Mouse (Mus musculus) adrenal gland, postnatal 14 days (tissue): ENCODE data around the gene 4921536K21Rik. TPM values are rescaled to one million over a fixed set of nuclear protein-coding genes. Genes with fewer than 3 reads are reported as not detected.

Experiments used
- DNase-seq: peaks from one replicate; pipeline ENCODE4 v3.0.0; 2021; ENCODE audit warnings: mixed read lengths
- total RNA-seq: library from RNA; stranded (reverse); gene quantifications from 2 replicates; pipeline ENCODE4 v1.2.3, GENCODE M21; 2021

The 4921536K21Rik gene
- total RNA-seq, 1 experiment from 2014 or later: 0.59 TPM

DNA sequence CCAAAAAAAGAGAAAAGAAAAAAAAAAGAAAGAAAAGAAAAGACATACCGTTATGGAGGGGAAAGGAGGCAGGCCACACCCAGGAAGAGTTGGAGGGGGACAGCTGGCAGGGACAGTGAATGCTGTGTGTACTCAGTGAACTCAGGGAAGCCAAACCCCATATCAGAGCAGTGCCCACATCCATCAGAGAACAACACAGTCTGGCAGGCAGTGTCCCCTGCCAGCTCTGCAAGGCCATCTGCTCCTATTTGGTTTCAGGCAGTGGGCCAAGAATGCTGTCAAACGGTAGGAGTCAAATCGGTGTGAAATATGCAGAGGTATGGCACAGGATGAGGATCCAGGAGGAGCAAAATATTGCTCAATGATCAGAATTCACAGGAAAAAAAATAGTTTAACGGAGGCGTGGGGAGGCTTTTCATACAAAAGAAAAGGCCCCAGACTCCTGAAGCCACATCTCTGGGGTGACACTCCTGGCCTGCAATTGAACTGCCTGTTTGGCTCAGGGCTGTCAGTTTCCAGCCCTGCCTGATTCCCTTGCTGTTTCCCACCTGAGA is 41.3 kb downstream of the 4921536K21Rik start:
- DNase-seq: peak; percentile 83

DNA sequence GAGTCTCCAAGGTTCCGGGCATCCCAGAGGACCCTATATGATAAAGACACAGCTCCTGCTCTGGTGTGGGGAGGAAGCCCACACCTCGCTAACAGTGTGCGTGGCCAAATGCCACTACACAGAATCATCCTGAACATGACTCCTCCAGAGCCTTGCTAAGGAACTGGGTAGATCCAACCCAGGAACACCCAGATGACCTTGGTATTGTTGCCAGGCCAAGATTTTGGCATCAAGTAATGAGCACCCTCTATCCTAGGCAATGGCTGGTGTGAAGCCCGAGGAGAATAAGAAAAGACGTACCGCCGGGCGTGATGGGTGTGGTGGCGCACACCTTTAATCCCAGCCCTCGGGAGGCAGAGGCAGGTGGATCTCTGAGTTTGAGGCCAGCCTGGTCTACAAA is 41.9 kb downstream of the 4921536K21Rik start:
- DNase-seq: no peak

DNA sequence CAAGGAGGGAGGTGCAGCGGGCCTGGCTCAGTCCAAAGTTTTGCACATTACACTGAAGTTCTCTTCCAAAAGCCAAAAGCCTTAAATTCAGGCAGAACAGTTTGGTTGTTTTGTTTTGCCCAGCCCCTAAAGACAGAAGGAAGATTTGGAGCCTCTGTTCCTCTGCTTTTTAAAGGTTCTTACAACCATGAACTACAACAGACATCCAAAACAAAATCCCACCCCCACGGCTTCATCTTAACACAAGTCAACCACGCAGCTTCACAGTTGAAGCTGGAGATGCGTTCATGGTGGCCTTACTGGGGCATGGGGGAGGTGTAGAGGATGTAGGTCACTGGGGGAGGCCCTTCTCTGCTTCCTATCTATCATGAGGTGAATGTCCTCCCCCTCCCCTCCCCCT is 43.0 kb downstream of the 4921536K21Rik start:
- DNase-seq: no peak

DNA sequence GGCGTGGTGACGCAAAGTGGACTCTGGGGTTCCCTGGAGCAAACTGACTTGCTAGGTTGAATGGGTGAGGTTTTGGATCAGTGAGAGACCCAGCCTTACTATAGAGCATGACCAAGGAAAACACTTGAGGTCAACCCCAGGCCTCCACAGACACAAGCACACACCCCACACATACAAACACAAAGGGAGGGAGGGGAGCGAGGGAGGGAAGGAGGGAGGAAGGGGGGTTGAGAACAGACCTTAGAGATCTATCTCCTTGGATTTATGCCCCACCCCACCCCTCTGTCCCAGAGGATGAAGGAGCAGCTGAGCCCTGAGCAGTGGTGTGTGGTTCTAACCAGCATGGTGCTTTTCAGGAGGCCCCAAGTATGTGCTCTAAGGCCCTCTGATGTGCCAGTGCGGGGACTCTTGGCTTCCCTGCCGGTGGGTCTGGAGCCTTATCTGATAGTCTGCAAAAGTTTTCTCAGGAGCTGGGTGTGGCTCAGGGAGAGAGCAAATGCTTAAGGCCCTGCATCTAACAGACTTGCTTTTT is 44.1 kb downstream of the 4921536K21Rik start:
- no peak for DNase-seq

DNA sequence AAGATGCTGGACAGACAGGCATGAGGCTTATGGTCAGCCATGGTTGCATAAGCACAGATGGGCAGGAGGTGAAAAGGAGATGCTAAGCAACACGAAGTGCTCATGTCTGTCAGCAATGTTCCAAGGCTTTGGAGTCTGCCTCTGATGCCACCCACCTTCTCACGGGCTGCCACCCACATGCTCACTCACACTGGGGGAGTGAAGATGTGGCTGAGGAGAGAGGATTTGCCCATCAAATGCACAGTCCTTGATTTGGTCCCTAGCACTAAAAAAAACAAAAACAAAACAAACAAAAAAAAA is 44.6 kb downstream of the 4921536K21Rik start:
- DNase-seq: no peak

DNA sequence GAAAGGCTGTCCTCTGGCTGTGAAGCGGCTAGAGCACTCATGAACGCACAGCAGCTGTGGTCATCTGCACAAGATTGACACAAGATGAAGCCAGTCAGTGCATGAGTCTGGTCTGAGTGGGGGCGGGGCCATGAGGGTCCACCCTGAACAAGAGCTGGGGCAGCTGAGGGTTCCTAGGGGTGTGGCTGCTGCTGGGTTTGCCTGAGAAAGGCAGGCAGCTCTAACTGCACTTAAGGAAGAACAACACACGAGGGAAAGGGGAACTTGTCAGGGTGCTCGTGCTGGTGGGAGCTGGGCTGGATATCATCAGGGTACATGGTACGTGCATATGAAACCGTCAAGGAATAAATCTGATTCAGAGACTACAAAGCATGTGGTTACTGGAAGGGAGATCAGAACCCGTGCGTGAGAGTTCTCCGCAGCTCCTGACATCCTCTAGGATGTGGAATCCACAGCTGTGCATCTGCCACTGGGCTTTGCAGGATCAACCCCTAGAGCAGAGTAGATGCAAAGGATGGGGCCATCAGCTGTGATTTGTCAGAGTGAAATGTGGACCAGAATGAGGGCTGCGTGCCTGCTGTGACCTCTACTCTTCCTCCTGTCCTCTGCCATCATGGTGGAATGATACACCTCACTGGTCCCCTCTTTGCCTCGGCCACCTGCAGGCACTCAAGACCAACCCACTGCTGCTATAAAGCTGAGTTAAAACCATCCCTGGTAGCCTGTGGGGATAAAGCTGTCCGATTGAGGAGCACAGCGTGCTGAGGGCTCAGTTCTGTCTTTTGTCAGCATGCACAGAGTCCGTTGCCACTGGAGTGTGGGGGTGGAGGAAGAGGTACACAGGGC is 45.2 kb downstream of the 4921536K21Rik start:
- DNase-seq: no peak

DNA sequence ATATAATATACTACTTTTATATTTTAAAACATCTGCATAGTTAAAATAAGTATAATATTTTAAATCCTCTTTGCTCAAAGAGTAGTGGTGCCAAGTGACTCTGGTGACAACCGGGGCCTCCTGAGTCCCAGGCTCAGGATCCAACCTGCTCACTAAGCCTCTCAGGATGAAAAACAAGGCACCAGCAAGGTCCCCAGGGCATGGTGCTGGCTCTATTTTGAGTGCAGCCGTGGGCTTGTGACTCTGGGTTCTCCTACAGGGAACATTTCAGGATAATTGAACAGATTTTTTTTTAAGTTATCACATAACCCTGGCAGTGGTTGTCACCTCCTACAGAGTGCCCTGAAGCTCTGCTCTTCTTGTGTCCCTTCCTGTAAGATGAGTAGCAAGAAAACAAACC is 48.5 kb downstream of the 4921536K21Rik start:
- DNase-seq: no peak

DNA sequence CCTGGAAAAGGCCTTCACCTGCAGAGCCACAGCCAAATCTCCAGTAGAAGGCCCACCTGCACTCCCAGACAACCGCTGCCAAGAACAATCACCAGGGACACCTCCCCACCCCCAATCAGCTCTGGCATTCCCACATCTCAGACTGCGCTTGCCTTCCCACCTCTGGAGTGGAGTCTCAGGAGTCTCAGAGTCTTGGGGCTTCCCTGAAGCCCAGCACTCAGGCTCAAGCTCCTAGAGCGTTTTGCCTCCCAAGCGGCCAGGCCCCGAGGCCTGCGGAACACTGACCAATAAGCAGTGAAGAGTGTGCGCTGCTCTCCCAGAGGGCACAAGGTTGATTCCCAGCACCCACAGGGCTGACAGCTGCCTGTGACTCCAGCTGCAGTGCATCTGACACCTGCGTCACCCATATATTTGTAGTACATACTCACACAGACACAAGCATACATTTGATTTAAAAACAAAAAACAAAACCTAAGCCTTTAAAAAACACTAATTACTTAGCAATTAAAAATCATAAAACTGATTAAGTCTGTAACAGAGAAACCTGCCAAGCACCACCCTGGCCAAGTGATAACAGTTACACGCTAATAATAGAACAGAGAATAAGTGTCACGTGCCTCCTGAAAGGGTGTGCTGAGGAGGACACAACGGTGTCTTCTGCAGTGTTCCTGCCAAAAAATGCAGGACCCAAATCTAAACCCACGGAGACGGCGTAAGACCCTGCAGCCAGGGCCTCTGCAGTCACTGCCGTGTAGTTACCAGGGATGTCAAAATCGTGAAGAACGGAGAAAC is 50.8 kb downstream of the 4921536K21Rik start:
- DNase-seq: no peak

Other genes with a start within 250 kb of the 4921536K21Rik start
- 39.2 and 53.2 TPM in 2 replicates for gene Morc2a, start 245.9 kb downstream of the 4921536K21Rik start, total RNA-seq
- gene Osbp2, start 31.2 kb downstream of the 4921536K21Rik start, total RNA-seq: 1.9 and 2.1 TPM in 2 replicates
- gene Dusp18, start 142 bp upstream of the 4921536K21Rik start, total RNA-seq: 4.3 and 5.2 TPM in 2 replicates
- gene Slc35e4, start 19.6 kb upstream of the 4921536K21Rik start, total RNA-seq: 3.4 and 5.4 TPM in 2 replicates
- gene Tcn2, start 37.1 kb upstream of the 4921536K21Rik start, total RNA-seq: 107 and 112 TPM in 2 replicates
- 58.4 and 71.3 TPM in 2 replicates for gene Pes1, start 68.9 kb upstream of the 4921536K21Rik start, total RNA-seq
- not detected in 2 replicates for gene 4930556J24Rik, start 81.7 kb upstream of the 4921536K21Rik start, total RNA-seq
- 0.48 and 0.53 TPM in 2 replicates for gene Gal3st1, start 88.5 kb upstream of the 4921536K21Rik start, total RNA-seq
- gene Sec14l4, start 136.4 kb upstream of the 4921536K21Rik start, total RNA-seq: 6.3 and 15.4 TPM in 2 replicates
- gene Sec14l3, start 169.7 kb upstream of the 4921536K21Rik start, total RNA-seq: 0.49 and 0.56 TPM in 2 replicates
- 25.6 and 27.3 TPM in 2 replicates for gene Mtfp1, start 200.3 kb upstream of the 4921536K21Rik start, total RNA-seq
- gene Sec14l2, start 228.3 kb upstream of the 4921536K21Rik start, total RNA-seq: 3.6 and 27.0 TPM in 2 replicates
- 17.2 and 25.2 TPM in 2 replicates for gene Rnf215, start 240.1 kb upstream of the 4921536K21Rik start, total RNA-seq